Mouse (Mus musculus): ENCODE measurements at regions not wholly inside any gene's neighbourhood (a gene's known extent, or its start where the extent isn't known, plus 50 kb on each side); places are given as distances from the start of the nearest gene placed in this dataset.

- H3K36me3 ChIP-seq (ENCODE audit: control insufficient read depth, insufficient read depth, low read length) = no peaks in the 10 kb centered on the region
- 89% methylated on average over 1 of the region's 1 CpGs for WGBS
- H3K4me1 ChIP-seq (ENCODE audit: control insufficient read depth, insufficient read depth, low read length) = peaks cover 7% of the 10 kb centered on the region; the same call in 1 of the 2 replicates
- no peak overlapping the region for H3K9ac ChIP-seq (ENCODE audit: low read depth, low read length, severe bottlenecking)
- no peak overlapping the region for H3K4me2 ChIP-seq (replicated peaks; ENCODE audit: low read depth, low read length, severe bottlenecking)
- no peak for ATAC-seq (ENCODE audit: low FRiP score, low read depth)
- no peak for DNase-seq (ENCODE audit: low spot score)
- TF ChIP-seq POLR2A (IDR thresholded peaks at IDR 0.05; ENCODE audit: borderline replicate concordance, extremely low read depth, insufficient read depth, insufficient read length) = no peak
- H3K27me3 ChIP-seq (ENCODE audit: control insufficient read depth, insufficient read depth, low read length) = no peaks in the 10 kb centered on the region
- no peak overlapping the region for H3K4me3 ChIP-seq (replicated peaks; ENCODE audit: low read length)
- H3K27ac ChIP-seq (replicated peaks; ENCODE audit: low read depth, low read length) = no peak overlapping the region
- H3K9me3 ChIP-seq (ENCODE audit: control insufficient read depth, low read length) = no peaks in the 10 kb centered on the region
These were observed 136.9 kb downstream of the Uaca start for GRCm38 (mm10) chr9:60931290-60931689.

- H3K9me3 ChIP-seq (ENCODE audit: control insufficient read depth, low read length) = 0 out of 2 replicates have a peak, but pooled peaks cover 3% of the 10 kb centered on the region
- no peak overlapping the region for H3K4me3 ChIP-seq (replicated peaks; ENCODE audit: low read length)
- H3K36me3 ChIP-seq (ENCODE audit: control insufficient read depth, insufficient read depth, low read length) = no peaks in the 10 kb centered on the region
- H3K27ac ChIP-seq (replicated peaks; ENCODE audit: low read depth, low read length) = no peak overlapping the region
- no peak overlapping the region for H3K9ac ChIP-seq (ENCODE audit: low read depth, low read length, severe bottlenecking)
- TF ChIP-seq POLR2A (IDR thresholded peaks at IDR 0.05; ENCODE audit: borderline replicate concordance, extremely low read depth, insufficient read depth, insufficient read length) = no peak
- WGBS = 82% methylated on average over 9 of the region's 9 CpGs
- peaks cover 11% of the 10 kb centered on the region for H3K4me1 ChIP-seq (ENCODE audit: control insufficient read depth, insufficient read depth, low read length)
- ATAC-seq (ENCODE audit: low FRiP score, low read depth) (no peak), DNase-seq (ENCODE audit: low spot score) (no peak)
- H3K27me3 ChIP-seq (ENCODE audit: control insufficient read depth, insufficient read depth, low read length) = no peaks in the 10 kb centered on the region
- H3K4me2 ChIP-seq (replicated peaks; ENCODE audit: low read depth, low read length, severe bottlenecking) = no peak overlapping the region
These were observed 142.6 kb downstream of the Uaca start for GRCm38 (mm10) chr9:60936937-60937336.

- Histone ChIP-seq H3K27ac (replicated peaks; ENCODE audit: low read depth, low read length) (peak overlapping the region; percentile 64), H3K9me3 (ENCODE audit: control insufficient read depth, low read length) (0 out of 2 replicates have a peak, but pooled peaks cover 3% of the 10 kb centered on the region), H3K4me2 (replicated peaks; ENCODE audit: low read depth, low read length, severe bottlenecking) (peak overlapping the region; percentile 34), H3K36me3 (ENCODE audit: control insufficient read depth, insufficient read depth, low read length) (no peaks in the 10 kb centered on the region), H3K9ac (ENCODE audit: low read depth, low read length, severe bottlenecking) (no peak overlapping the region), H3K27me3 (ENCODE audit: control insufficient read depth, insufficient read depth, low read length) (no peaks in the 10 kb centered on the region), H3K4me3 (replicated peaks; ENCODE audit: low read length) (no peak overlapping the region), H3K4me1 (ENCODE audit: control insufficient read depth, insufficient read depth, low read length) (peaks cover 11% of the 10 kb centered on the region)
- DNase-seq (ENCODE audit: low spot score) = peak; percentile 96
- 15% methylated on average over 18 of the region's 18 CpGs for WGBS
- ATAC-seq (ENCODE audit: low FRiP score, low read depth) = peak; percentile 98
- TF ChIP-seq POLR2A (IDR thresholded peaks at IDR 0.05; ENCODE audit: borderline replicate concordance, extremely low read depth, insufficient read depth, insufficient read length) = no peak
These were observed 145.8 kb downstream of the Uaca start for GRCm38 (mm10) chr9:60939858-60940804.

- Histone ChIP-seq H3K27ac (replicated peaks; ENCODE audit: low read depth, low read length) (no peak overlapping the region), H3K4me3 (replicated peaks; ENCODE audit: low read length) (no peak overlapping the region), H3K4me1 (ENCODE audit: control insufficient read depth, insufficient read depth, low read length) (peaks cover 39% of the 10 kb centered on the region), H3K27me3 (ENCODE audit: control insufficient read depth, insufficient read depth, low read length) (no peaks in the 10 kb centered on the region; the same call in 1 of the 2 replicates), H3K36me3 (ENCODE audit: control insufficient read depth, insufficient read depth, low read length) (no peaks in the 10 kb centered on the region), H3K9ac (ENCODE audit: low read depth, low read length, severe bottlenecking) (no peak overlapping the region), H3K9me3 (ENCODE audit: control insufficient read depth, low read length) (no peaks in the 10 kb centered on the region), H3K4me2 (replicated peaks; ENCODE audit: low read depth, low read length, severe bottlenecking) (no peak overlapping the region)
- DNase-seq (ENCODE audit: low spot score) (peak; percentile 64), ATAC-seq (ENCODE audit: low FRiP score, low read depth) (no peak)
- 28% methylated on average over 15 of the region's 15 CpGs for WGBS
- no peak for TF ChIP-seq POLR2A (IDR thresholded peaks at IDR 0.05; ENCODE audit: borderline replicate concordance, extremely low read depth, insufficient read depth, insufficient read length)
These were observed 153.0 kb downstream of the Uaca start for GRCm38 (mm10) chr9:60947363-60947762.

GRCm38 (mm10) chr9:60948531-60949070, 154.3 kb downstream of the Uaca start:
- Histone ChIP-seq H3K9ac (ENCODE audit: low read depth, low read length, severe bottlenecking) (no peak overlapping the region), H3K9me3 (ENCODE audit: control insufficient read depth, low read length) (no peaks in the 10 kb centered on the region), H3K4me2 (replicated peaks; ENCODE audit: low read depth, low read length, severe bottlenecking) (no peak overlapping the region), H3K4me1 (ENCODE audit: control insufficient read depth, insufficient read depth, low read length) (peaks cover 39% of the 10 kb centered on the region), H3K4me3 (replicated peaks; ENCODE audit: low read length) (no peak overlapping the region), H3K36me3 (ENCODE audit: control insufficient read depth, insufficient read depth, low read length) (no peaks in the 10 kb centered on the region), H3K27ac (replicated peaks; ENCODE audit: low read depth, low read length) (no peak overlapping the region), H3K27me3 (ENCODE audit: control insufficient read depth, insufficient read depth, low read length) (no peaks in the 10 kb centered on the region; the same call in 1 of the 2 replicates)
- TF ChIP-seq POLR2A (IDR thresholded peaks at IDR 0.05; ENCODE audit: borderline replicate concordance, extremely low read depth, insufficient read depth, insufficient read length) = no peak
- peak; percentile 76 for DNase-seq (ENCODE audit: low spot score)
- ATAC-seq (ENCODE audit: low FRiP score, low read depth) = peak; percentile 23; the same call in 1 of the 2 replicates
- WGBS = 17% methylated on average over 10 of the region's 10 CpGs
